Mouse (Mus musculus): Measurements from ENCODE around the gene Unc13b. TPM values are rescaled to one million over a fixed set of nuclear protein-coding genes. Genes with fewer than 3 reads are reported as not detected.
"Not testable (repeated sequence)": the region's sequence is repeated elsewhere in the genome, so short reads cannot be mapped to it uniquely, and the experiment has no call there.

Unc13b gene
- polyA plus RNA-seq, 1 experiment, result 4.5 TPM

DNA sequence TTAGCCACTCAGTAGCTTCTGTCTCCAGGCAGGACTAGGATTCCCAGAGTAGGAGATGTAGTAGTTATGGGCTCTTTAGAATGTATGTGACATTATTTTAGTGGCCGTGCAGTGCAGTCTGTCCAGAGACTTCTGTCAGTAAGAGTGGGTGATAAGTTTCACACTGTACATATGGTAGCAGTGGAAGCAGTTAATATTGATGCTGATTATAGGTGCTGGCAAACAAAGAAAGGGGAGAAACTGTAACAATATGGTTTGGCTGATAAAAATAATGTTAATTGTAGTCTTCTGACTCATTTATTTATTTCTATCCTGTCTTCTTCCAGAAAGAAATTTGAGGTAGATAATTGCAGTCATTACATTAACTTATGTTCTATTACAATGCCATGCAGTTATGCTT lies 83.9 kb downstream of the Unc13b start:
- no peaks in the 10 kb centered on the region for H3K4me1 ChIP-seq (ENCODE audit: control insufficient read depth, insufficient read depth, low read length)
- H3K4me3 ChIP-seq (ENCODE audit: insufficient read depth, low read length), result no peak overlapping the region

DNA sequence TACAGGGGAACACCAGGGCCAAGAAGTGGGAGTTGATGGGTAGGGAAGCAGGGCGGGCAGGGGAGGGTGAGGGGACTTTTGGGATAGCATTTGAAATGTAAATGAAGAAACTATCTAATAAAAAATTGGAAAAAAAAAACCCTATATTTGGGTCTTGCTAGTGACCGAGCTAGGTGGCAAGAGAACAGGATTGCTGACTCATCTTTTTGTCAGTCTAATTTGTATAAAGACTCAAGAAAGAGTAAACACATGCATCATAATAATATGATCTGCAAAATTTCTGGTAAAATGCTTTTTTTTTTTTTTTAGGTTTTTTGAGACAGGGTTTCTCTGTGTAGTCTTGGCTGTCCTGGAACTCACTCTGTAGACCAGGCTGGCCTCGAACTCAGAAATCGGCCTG lies 93.7 kb downstream of the Unc13b start:
- not testable (repeated sequence) for H3K4me3 ChIP-seq (ENCODE audit: insufficient read depth, low read length); H3K27ac ChIP-seq (ENCODE audit: insufficient read depth, low read length); H3K4me1 ChIP-seq (ENCODE audit: control insufficient read depth, insufficient read depth, low read length)

More for the DNA sequence above, 83.9 kb downstream of the Unc13b start:
- no peak overlapping the region for H3K27ac ChIP-seq (ENCODE audit: insufficient read depth, low read length)
- TF ChIP-seq POLR2A (IDR thresholded peaks at IDR 0.05; ENCODE audit: low read depth, low read length), result no peak
- TF ChIP-seq CTCF (IDR thresholded peaks at IDR 0.05; ENCODE audit: borderline replicate concordance, insufficient read depth, low read length), result no peak

DNA sequence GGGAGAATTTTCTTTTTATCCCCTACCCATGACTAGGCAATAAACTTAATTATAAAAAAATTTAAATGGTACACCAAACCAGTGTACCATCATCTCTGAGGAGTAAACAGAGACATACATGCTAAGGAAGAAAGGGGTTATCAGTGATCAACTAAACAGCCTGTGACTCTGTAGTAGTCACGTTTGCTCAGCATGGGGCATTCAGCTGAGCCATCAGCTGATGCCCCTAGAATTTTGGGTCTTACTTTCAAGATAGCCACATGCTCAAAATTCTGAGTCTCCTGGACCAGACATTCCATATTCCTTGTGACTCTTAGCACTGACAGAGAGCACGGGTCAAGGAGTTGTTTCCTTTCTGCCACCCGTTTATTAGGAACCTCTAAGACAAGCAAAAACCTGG lies 101.3 kb downstream of the Unc13b start:
- TF ChIP-seq POLR2A (IDR thresholded peaks at IDR 0.05; ENCODE audit: low read depth, low read length) (no peak), CTCF (IDR thresholded peaks at IDR 0.05; ENCODE audit: borderline replicate concordance, insufficient read depth, low read length) (no peak)
- Histone ChIP-seq H3K27ac (ENCODE audit: insufficient read depth, low read length) (no peak overlapping the region), H3K4me1 (ENCODE audit: control insufficient read depth, insufficient read depth, low read length) (no peaks in the 10 kb centered on the region), H3K4me3 (ENCODE audit: insufficient read depth, low read length) (no peak overlapping the region)

DNA sequence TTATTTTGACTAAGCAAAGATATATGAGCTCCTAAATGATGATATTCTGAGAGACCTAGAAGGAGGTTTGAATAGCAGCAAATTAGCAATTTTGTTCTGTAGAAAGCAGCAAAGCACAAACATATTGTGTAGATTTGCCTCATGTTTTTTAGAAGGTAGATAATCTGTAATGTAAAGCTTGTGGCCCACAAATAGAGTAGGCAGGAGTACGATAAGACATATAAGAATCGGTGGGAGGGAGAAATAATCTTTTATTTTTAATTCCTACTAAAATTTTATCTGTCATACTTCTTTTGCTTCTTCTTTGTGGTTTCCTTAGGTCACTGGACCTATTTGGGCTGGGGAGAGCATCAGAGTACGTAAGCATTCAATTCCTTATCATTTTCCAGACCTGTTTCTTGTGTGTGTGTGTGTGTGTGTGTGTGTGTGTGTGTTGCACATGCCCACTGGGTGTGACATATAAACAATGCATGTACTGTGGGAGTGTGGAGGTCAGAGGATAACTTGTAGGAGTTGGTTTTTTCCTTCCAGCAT lies 102.4 kb downstream of the Unc13b start:
- no peak overlapping the region for H3K4me3 ChIP-seq (ENCODE audit: insufficient read depth, low read length)
- H3K27ac ChIP-seq (ENCODE audit: insufficient read depth, low read length), result no peak overlapping the region
- TF ChIP-seq CTCF (IDR thresholded peaks at IDR 0.05; ENCODE audit: borderline replicate concordance, insufficient read depth, low read length) (no peak), POLR2A (IDR thresholded peaks at IDR 0.05; ENCODE audit: low read depth, low read length) (no peak)
- H3K4me1 ChIP-seq (ENCODE audit: control insufficient read depth, insufficient read depth, low read length), result no peaks in the 10 kb centered on the region

- H3K27ac ChIP-seq (ENCODE audit: insufficient read depth, low read length), result no peak overlapping the region
- no peak overlapping the region for H3K4me3 ChIP-seq (ENCODE audit: insufficient read depth, low read length)
- TF ChIP-seq CTCF (IDR thresholded peaks at IDR 0.05; ENCODE audit: borderline replicate concordance, insufficient read depth, low read length) (no peak), POLR2A (IDR thresholded peaks at IDR 0.05; ENCODE audit: low read depth, low read length) (no peak)
- H3K4me1 ChIP-seq (ENCODE audit: control insufficient read depth, insufficient read depth, low read length), result no peaks in the 10 kb centered on the region
These were observed 104.5 kb downstream of the Unc13b start for GRCm38 (mm10) chr4:43163205-43163604.

DNA sequence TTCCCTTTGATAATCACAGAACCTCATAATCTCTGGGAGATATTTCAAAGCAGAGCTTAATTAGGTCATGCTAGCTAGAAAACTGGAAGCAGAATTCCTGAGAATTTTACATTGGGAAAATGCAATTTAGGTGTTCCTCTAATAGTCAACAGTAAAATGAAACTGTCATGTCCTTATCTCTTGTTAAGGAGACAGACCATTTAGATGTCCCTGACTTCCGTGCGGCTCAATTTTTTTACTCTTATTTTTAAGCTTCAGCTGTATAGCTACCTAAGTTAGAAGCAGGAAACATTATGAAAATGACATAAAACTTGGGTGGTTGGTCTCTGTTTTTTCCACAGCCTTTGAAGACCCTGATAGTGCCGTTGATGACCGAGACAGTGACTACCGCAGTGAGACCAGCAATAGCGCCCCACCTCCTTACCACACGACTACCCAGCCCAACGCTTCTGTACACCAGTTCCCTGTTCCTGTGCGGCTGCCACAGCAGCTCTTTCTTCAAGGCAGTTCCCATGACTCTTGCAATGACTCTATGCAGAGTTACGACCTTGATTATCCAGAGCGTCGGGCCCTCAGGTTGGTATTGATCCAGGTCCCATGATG lies 106.8 kb downstream of the Unc13b start:
- H3K4me1 ChIP-seq (ENCODE audit: control insufficient read depth, insufficient read depth, low read length), result no peaks in the 10 kb centered on the region
- H3K27ac ChIP-seq (ENCODE audit: insufficient read depth, low read length), result no peak overlapping the region
- no peak overlapping the region for H3K4me3 ChIP-seq (ENCODE audit: insufficient read depth, low read length)
- TF ChIP-seq POLR2A (IDR thresholded peaks at IDR 0.05; ENCODE audit: low read depth, low read length) (no peak), CTCF (IDR thresholded peaks at IDR 0.05; ENCODE audit: borderline replicate concordance, insufficient read depth, low read length) (no peak)

DNA sequence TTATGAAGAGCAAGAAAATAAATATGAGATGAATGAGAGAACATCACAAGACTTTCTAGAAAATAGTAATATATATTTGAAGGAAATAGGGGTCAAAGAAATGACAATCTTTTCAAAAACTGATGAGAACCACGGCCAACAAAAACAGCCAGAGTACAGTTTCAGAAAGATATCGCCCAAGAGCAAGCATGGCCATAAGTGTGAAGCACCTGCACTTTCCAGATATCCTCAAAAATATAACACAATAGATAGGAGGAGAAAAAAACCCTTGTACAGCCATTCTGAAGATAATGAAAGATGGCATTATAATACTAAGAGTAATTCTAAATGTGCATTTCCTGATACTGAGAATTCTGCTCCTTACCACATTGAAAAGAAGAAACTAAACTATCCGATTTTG lies 111.3 kb downstream of the Unc13b start:
- no peaks in the 10 kb centered on the region for H3K4me1 ChIP-seq (ENCODE audit: control insufficient read depth, insufficient read depth, low read length)
- H3K27ac ChIP-seq (ENCODE audit: insufficient read depth, low read length), result no peak overlapping the region
- no peak overlapping the region for H3K4me3 ChIP-seq (ENCODE audit: insufficient read depth, low read length)
- TF ChIP-seq CTCF (IDR thresholded peaks at IDR 0.05; ENCODE audit: borderline replicate concordance, insufficient read depth, low read length) (no peak), POLR2A (IDR thresholded peaks at IDR 0.05; ENCODE audit: low read depth, low read length) (no peak)

- no peak for TF ChIP-seq CTCF (IDR thresholded peaks at IDR 0.05; ENCODE audit: borderline replicate concordance, insufficient read depth, low read length)
- H3K27ac ChIP-seq (ENCODE audit: insufficient read depth, low read length), result no peak overlapping the region
- H3K4me3 ChIP-seq (ENCODE audit: insufficient read depth, low read length), result no peak overlapping the region
- no peaks in the 10 kb centered on the region for H3K4me1 ChIP-seq (ENCODE audit: control insufficient read depth, insufficient read depth, low read length)
These were observed 118.4 kb downstream of the Unc13b start for GRCm38 (mm10) chr4:43177126-43177525.

DNA sequence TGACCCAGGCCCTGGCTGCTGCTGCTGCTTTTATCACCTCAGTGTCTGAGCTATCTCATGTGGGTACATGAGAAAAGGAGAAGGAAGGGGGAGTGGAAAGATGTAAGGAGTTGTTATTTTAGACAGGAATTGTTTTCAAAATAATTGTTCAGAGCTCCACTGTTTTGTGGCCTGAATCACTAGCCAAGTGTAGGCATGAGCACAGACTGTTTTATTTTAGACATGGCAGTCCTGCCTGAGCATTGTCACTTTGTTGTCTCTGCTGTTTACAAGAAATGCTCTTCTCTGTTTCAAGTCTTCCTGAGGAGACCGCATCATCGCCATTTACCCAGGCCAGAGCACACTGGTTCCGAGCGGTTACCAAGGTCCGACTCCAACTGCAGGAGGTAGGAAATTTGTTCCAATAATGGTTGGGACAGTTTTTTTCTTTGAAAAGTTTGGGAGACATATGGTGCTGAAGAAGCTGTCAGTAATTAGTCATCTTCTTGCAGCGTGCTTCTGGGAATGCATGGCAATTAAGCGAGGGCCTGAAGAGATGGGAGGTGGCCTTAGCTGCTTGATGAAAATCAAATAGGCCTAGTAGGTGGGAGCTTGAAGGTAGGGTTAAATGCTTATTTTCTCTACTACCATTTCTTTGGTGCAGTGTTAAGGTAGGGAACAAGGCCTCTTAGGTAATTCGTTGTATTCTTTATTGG lies 123.9 kb downstream of the Unc13b start:
- Histone ChIP-seq H3K4me1 (ENCODE audit: control insufficient read depth, insufficient read depth, low read length) (no peaks in the 10 kb centered on the region), H3K4me3 (ENCODE audit: insufficient read depth, low read length) (no peak overlapping the region), H3K27ac (ENCODE audit: insufficient read depth, low read length) (no peak overlapping the region)
- TF ChIP-seq POLR2A (IDR thresholded peaks at IDR 0.05; ENCODE audit: low read depth, low read length), result no peak
- no peak for TF ChIP-seq CTCF (IDR thresholded peaks at IDR 0.05; ENCODE audit: borderline replicate concordance, insufficient read depth, low read length)

DNA sequence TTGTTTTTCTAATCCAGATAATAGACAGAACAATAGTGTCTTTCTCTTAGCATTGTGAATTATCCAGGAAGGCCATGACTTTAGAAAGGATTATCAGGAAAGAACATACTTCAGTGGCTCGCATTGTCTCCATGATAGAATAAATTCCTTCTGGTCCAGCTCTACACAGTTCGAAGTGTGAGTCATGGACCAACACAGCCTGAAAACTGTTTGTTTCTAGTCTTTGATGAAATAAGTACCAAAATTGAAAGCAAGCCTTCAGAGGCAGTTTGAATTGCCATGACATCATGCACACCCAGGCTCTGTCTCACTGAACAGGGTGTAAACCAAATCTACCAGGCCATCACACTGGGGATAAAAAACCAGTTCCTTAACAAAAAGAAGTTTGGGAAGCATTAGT lies 128.7 kb downstream of the Unc13b start:
- H3K27ac ChIP-seq (ENCODE audit: insufficient read depth, low read length), result no peak overlapping the region
- no peak for TF ChIP-seq CTCF (IDR thresholded peaks at IDR 0.05; ENCODE audit: borderline replicate concordance, insufficient read depth, low read length)
- no peak for TF ChIP-seq POLR2A (IDR thresholded peaks at IDR 0.05; ENCODE audit: low read depth, low read length)

More for the DNA sequence above, 128.7 kb downstream of the Unc13b start:
- H3K4me1 ChIP-seq (ENCODE audit: control insufficient read depth, insufficient read depth, low read length), result no peaks in the 10 kb centered on the region
- no peak overlapping the region for H3K4me3 ChIP-seq (ENCODE audit: insufficient read depth, low read length)
